Mouse (Mus musculus): ENCODE data around the gene Gstm4. TPM values are rescaled to one million over a fixed set of nuclear protein-coding genes. Genes with fewer than 3 reads are reported as not detected.
"Not testable (repeated sequence)": the region's sequence is repeated elsewhere in the genome, so short reads cannot be mapped to it uniquely, and the experiment has no call there.

The Gstm4 gene
- polyA plus RNA-seq, 1 experiment from 2014 or later: 10.8 TPM

GRCm38 (mm10) chr3:108011558-108011957, 33.1 kb downstream of the Gstm4 start:
- Histone ChIP-seq H3K4me2 (no peak overlapping the region), H3K9me3 (replicated peaks) (no peaks in the 10 kb centered on the region), H3K36me3 (ENCODE audit: poor library complexity, severe bottlenecking) (no peaks in the 10 kb centered on the region), H3K4me3 (no peak overlapping the region), H3K9ac (no peak overlapping the region), H3K27me3 (no peaks in the 10 kb centered on the region), H3K4me1 (peaks cover 9% of the 10 kb centered on the region), H3K27ac (no peak overlapping the region)
- ATAC-seq: peak; percentile 77
- 23% methylated on average over 3 of the region's 3 CpGs for WGBS

DNA sequence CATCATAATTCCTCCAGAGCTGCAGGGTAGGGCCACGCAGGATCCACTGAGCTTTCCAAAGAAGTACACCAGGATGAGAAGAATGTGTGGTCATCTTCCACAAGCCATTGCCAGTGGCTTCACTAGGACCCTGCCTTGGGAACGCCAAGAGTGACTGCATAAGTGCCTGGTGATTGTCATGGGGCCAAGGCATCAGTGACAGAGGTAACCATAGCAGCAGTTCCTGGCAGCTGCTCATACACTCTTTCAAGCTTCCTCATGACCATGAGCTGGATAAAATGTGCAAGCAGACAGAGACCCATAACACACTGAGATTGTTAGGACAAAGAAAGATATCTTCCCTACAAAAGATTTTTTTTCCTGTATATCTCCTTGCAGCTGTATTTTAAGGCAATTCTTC, 34.4 kb downstream of the Gstm4 start:
- Histone ChIP-seq H3K36me3 (ENCODE audit: poor library complexity, severe bottlenecking) (no peaks in the 10 kb centered on the region), H3K9ac (no peak overlapping the region), H3K4me1 (peaks cover 9% of the 10 kb centered on the region), H3K4me3 (no peak overlapping the region), H3K9me3 (replicated peaks) (no peaks in the 10 kb centered on the region), H3K4me2 (no peak overlapping the region), H3K27me3 (no peaks in the 10 kb centered on the region), H3K27ac (no peak overlapping the region)
- WGBS: 77% methylated on average over 2 of the region's 2 CpGs
- 0 out of 2 replicates have a peak, but pooled peaks have one; percentile 43 for ATAC-seq

- no peaks in the 10 kb centered on the region for H3K4me1 ChIP-seq
- 84% methylated on average over 8 of the region's 8 CpGs for WGBS
- no peaks in the 10 kb centered on the region for H3K36me3 ChIP-seq (ENCODE audit: poor library complexity, severe bottlenecking)
- H3K27me3 ChIP-seq: no peaks in the 10 kb centered on the region
- no peaks in the 10 kb centered on the region for H3K9me3 ChIP-seq (replicated peaks)
- H3K9ac ChIP-seq: no peak overlapping the region
- ATAC-seq: no peak
- H3K27ac ChIP-seq: no peak overlapping the region
- no peak overlapping the region for H3K4me3 ChIP-seq
- H3K4me2 ChIP-seq: no peak overlapping the region
Observed at GRCm38 (mm10) chr3:108002021-108002420, 42.7 kb downstream of the Gstm4 start.

- ATAC-seq: no peak
- 87% methylated on average over 3 of the region's 3 CpGs for WGBS
- no peak overlapping the region for H3K27ac ChIP-seq
Observed at GRCm38 (mm10) chr3:107999491-107999890, 45.2 kb downstream of the Gstm4 start.

DNA sequence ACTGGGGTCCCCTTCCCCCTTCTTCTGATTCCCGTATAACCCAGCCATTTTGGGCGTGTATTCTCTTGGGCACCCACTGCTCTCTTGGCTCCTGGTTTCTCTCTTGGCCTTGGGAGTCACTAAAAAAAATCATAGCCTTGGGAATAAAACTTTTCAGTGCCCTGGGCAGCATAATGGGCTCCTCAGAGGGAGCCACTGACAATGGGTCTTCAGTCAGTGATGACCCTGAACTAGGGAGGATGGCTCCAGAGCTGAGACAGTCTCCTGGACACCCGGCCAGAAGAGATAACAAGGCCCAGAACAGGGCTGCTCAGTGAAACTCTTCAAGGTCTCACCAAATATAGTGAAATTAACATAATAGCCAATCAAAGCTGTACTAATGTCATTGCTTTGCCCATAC, 46.1 kb downstream of the Gstm4 start:
- WGBS: 85% methylated on average over 3 of the region's 3 CpGs
- Histone ChIP-seq H3K4me2 (no peak overlapping the region), H3K36me3 (ENCODE audit: poor library complexity, severe bottlenecking) (no peaks in the 10 kb centered on the region), H3K9me3 (replicated peaks) (no peaks in the 10 kb centered on the region), H3K27me3 (no peaks in the 10 kb centered on the region), H3K27ac (no peak overlapping the region), H3K4me3 (no peak overlapping the region), H3K9ac (no peak overlapping the region), H3K4me1 (no peaks in the 10 kb centered on the region)
- no peak for ATAC-seq

More at GRCm38 (mm10) chr3:107999491-107999890, 45.2 kb downstream of the Gstm4 start:
- Histone ChIP-seq H3K4me3 (no peak overlapping the region), H3K9ac (no peak overlapping the region), H3K4me2 (no peak overlapping the region), H3K4me1 (no peaks in the 10 kb centered on the region), H3K27me3 (no peaks in the 10 kb centered on the region), H3K36me3 (ENCODE audit: poor library complexity, severe bottlenecking) (no peaks in the 10 kb centered on the region), H3K9me3 (replicated peaks) (no peaks in the 10 kb centered on the region)

- no peak overlapping the region for H3K9ac ChIP-seq
- no peak overlapping the region for H3K4me2 ChIP-seq
- no peak overlapping the region for H3K27ac ChIP-seq
- H3K4me3 ChIP-seq: no peak overlapping the region
- no peaks in the 10 kb centered on the region for H3K27me3 ChIP-seq
- 87% methylated on average over 4 of the region's 4 CpGs for WGBS
- no peaks in the 10 kb centered on the region for H3K36me3 ChIP-seq (ENCODE audit: poor library complexity, severe bottlenecking)
- no peaks in the 10 kb centered on the region for H3K4me1 ChIP-seq
- H3K9me3 ChIP-seq (replicated peaks): no peaks in the 10 kb centered on the region
- no peak for ATAC-seq
Observed at GRCm38 (mm10) chr3:107996576-107996975, 48.1 kb downstream of the Gstm4 start.

- not testable (repeated sequence) for H3K4me3 ChIP-seq; H3K27me3 ChIP-seq; H3K9ac ChIP-seq; H3K27ac ChIP-seq; H3K36me3 ChIP-seq (ENCODE audit: poor library complexity, severe bottlenecking); H3K4me2 ChIP-seq; H3K4me1 ChIP-seq; H3K9me3 ChIP-seq (replicated peaks); ATAC-seq
- WGBS: 56% methylated on average over 2 of the region's 2 CpGs
Observed at GRCm38 (mm10) chr3:107995974-107996373, 48.7 kb downstream of the Gstm4 start.

Other genes starting within 250 kb of the Gstm4 start
- not detected in 2 replicates for gene Eps8l3, start 167.7 kb downstream of the Gstm4 start, polyA plus RNA-seq (2015; fragmentation: Nextera tagmentation; extraction: Ambion mirVana)
- 222 and 225 TPM in 2 replicates for gene Gstm5, start 149.1 kb downstream of the Gstm4 start, polyA plus RNA-seq (2015; fragmentation: Nextera tagmentation; extraction: Ambion mirVana)
- 83.5 and 89.2 TPM in 2 replicates for gene Gstm7, start 113.1 kb downstream of the Gstm4 start, polyA plus RNA-seq (2015; fragmentation: Nextera tagmentation; extraction: Ambion mirVana)
- 11.7 and 11.9 TPM in 2 replicates for gene Gstm6, start 101.1 kb downstream of the Gstm4 start, polyA plus RNA-seq (2015; fragmentation: Nextera tagmentation; extraction: Ambion mirVana)
- 0.14 and 0.26 TPM in 2 replicates for gene Gstm3, start 75.6 kb downstream of the Gstm4 start, polyA plus RNA-seq (2015; fragmentation: Nextera tagmentation; extraction: Ambion mirVana)
- gene Gstm2, start 58.4 kb downstream of the Gstm4 start, polyA plus RNA-seq (2015; fragmentation: Nextera tagmentation; extraction: Ambion mirVana): 2.8 and 3.6 TPM in 2 replicates
- 27.5 and 28.4 TPM in 2 replicates for gene Gstm1, start 26.9 kb downstream of the Gstm4 start, polyA plus RNA-seq (2015; fragmentation: Nextera tagmentation; extraction: Ambion mirVana)
- gene Ampd2, start 41.8 kb upstream of the Gstm4 start, polyA plus RNA-seq (2015; fragmentation: Nextera tagmentation; extraction: Ambion mirVana): 38.6 and 45.3 TPM in 2 replicates
- 0.44 and 0.57 TPM in 2 replicates for gene Gnat2, start 47.9 kb upstream of the Gstm4 start, polyA plus RNA-seq (2015; fragmentation: Nextera tagmentation; extraction: Ambion mirVana)
- gene Gnai3, start 101.3 kb upstream of the Gstm4 start, polyA plus RNA-seq (2015; fragmentation: Nextera tagmentation; extraction: Ambion mirVana): 173 and 180 TPM in 2 replicates
- gene Gpr61, start 110.0 kb upstream of the Gstm4 start, polyA plus RNA-seq (2015; fragmentation: Nextera tagmentation; extraction: Ambion mirVana): 0.98 and 1.0 TPM in 2 replicates
- gene Amigo1, start 141.4 kb upstream of the Gstm4 start, polyA plus RNA-seq (2015; fragmentation: Nextera tagmentation; extraction: Ambion mirVana): 6.4 and 8.1 TPM in 2 replicates
- 3.6 and 4.7 TPM in 2 replicates for gene Cyb561d1, start 156.3 kb upstream of the Gstm4 start, polyA plus RNA-seq (2015; fragmentation: Nextera tagmentation; extraction: Ambion mirVana)
- gene Atxn7l2, start 166.0 kb upstream of the Gstm4 start, polyA plus RNA-seq (2015; fragmentation: Nextera tagmentation; extraction: Ambion mirVana): 29.0 and 30.3 TPM in 2 replicates
- 2.5 TPM in 2 replicates for gene Sypl2, start 181.8 kb upstream of the Gstm4 start, polyA plus RNA-seq (2015; fragmentation: Nextera tagmentation; extraction: Ambion mirVana)
- 298 and 305 TPM in 2 replicates for gene Psma5, start 212.0 kb upstream of the Gstm4 start, polyA plus RNA-seq (2015; fragmentation: Nextera tagmentation; extraction: Ambion mirVana)
- gene Sort1, start 239.2 kb upstream of the Gstm4 start, polyA plus RNA-seq (2015; fragmentation: Nextera tagmentation; extraction: Ambion mirVana): 13.5 and 13.9 TPM in 2 replicates

All from forebrain, embryonic 13.5 days (tissue).